Comparison of ENCODE assay signal across 9 mouse cellular contexts in genomic region chr11:88582021-88582707, GRCm38 (mm10).
A peak's percentile ranks its signal among the peaks of the same experiment; 100 is the strongest.
DNase-seq lines count a peak whose midpoint lies in the region; ATAC-seq and TF ChIP-seq lines count a peak whose summit lies in the region.
"Had no signal": no experiment of that assay in that cellular context is flagged by ENCODE, and none has a peak within 500 bp of the region (broad histone marks: within the 10 kb centered on the region; RNA-seq: fewer than 3 reads in every experiment).

No protein-coding gene starts in this region.

- H3K27me3 ChIP-seq in cerebellum, adult 2 months (ENCODE audit: control insufficient read depth, insufficient read depth, low read length) = no peaks in the 10 kb centered on the region
- no peaks in the 10 kb centered on the region for H3K27me3 ChIP-seq in heart, embryonic 15.5 days
- no peaks in the 10 kb centered on the region for H3K27me3 ChIP-seq in liver, embryonic 15.5 days

- peak overlapping the region; percentile 37 for H3K4me2 ChIP-seq in heart, embryonic 15.5 days
- no peak overlapping the region for H3K4me2 ChIP-seq in liver, embryonic 15.5 days

- peaks cover 15% of the 10 kb centered on the region for H3K4me1 ChIP-seq in cerebellum, adult 2 months (ENCODE audit: control insufficient read depth, insufficient read depth, low read length)
- peaks cover 75% of the 10 kb centered on the region for H3K4me1 ChIP-seq in heart, embryonic 15.5 days (replicated peaks)
- peaks cover 34% of the 10 kb centered on the region for H3K4me1 ChIP-seq in liver, embryonic 15.5 days (replicated peaks)

- no peaks in the 10 kb centered on the region for H3K9me3 ChIP-seq in heart, embryonic 15.5 days (replicated peaks)
- no peaks in the 10 kb centered on the region for H3K9me3 ChIP-seq in liver, embryonic 15.5 days (replicated peaks)

- no peaks in the 10 kb centered on the region for H3K36me3 ChIP-seq in heart, embryonic 15.5 days
- no peaks in the 10 kb centered on the region for H3K36me3 ChIP-seq in liver, embryonic 15.5 days (replicated peaks)

- no peak overlapping the region for H3K4me3 ChIP-seq in cerebellum, adult 2 months (replicated peaks; ENCODE audit: insufficient read depth, low read depth, low read length)
- H3K4me3 ChIP-seq in heart, embryonic 15.5 days = no peak overlapping the region
- no peak overlapping the region for H3K4me3 ChIP-seq in liver, embryonic 15.5 days (replicated peaks)

- no peak for TF ChIP-seq POLR2A in cerebellum, adult 2 months (IDR thresholded peaks at IDR 0.05; ENCODE audit: borderline replicate concordance, insufficient read depth, low read length)

- 0 out of 2 replicates have a peak overlapping the region, but pooled peaks have one; percentile 5 for H3K9ac ChIP-seq in heart, embryonic 15.5 days
- H3K9ac ChIP-seq in liver, embryonic 15.5 days = no peak overlapping the region

- DNase-seq in cerebellum, adult 2 months = no peak
- DNase-seq in cerebellum, adult 11-12 months = no peak
- peak; percentile 63 for DNase-seq in ES-CJ7 (ENCODE audit: low read depth, low spot score)
- DNase-seq in ovary, postnatal 14 days (ENCODE audit: low spot score) = no peak
- DNase-seq in adrenal gland, postnatal 4 days (ENCODE audit: low spot score in 2 of 2) = no peak
- DNase-seq: cerebellum, postnatal 25 days had no signal

- ATAC-seq in heart, embryonic 15.5 days (replicated peaks; ENCODE audit: insufficient number of reproducible peaks, insufficient read depth, low FRiP score, low read depth) = no peak
- no peak for ATAC-seq in liver, embryonic 15.5 days (ENCODE audit: insufficient read depth)
- ATAC-seq in cerebellum, adult (ENCODE audit: insufficient number of reproducible peaks, low FRiP score, low TSS enrichment) = no peak

- WGBS in cerebellum, adult 2 months = 55% methylated on average over 13 of the region's 13 CpGs
- WGBS in heart, embryonic 15.5 days = 37% methylated on average over 13 of the region's 13 CpGs
- 53% methylated on average over 13 of the region's 13 CpGs for WGBS in liver, embryonic 15.5 days (ENCODE audit: insufficient replicate concordance)

- H3K27ac ChIP-seq in cerebellum, adult 2 months (ENCODE audit: insufficient read depth, low read length) = peak overlapping the region; percentile 28; the same call in 1 of the 2 replicates
- peak overlapping the region; percentile 75 for H3K27ac ChIP-seq in heart, embryonic 15.5 days
- H3K27ac ChIP-seq in liver, embryonic 15.5 days (replicated peaks) = peak overlapping the region; percentile 34; the same call in 1 of the 2 replicates

- no peak for TF ChIP-seq CTCF in cerebellum, adult 2 months (IDR thresholded peaks at IDR 0.05; ENCODE audit: borderline replicate concordance, insufficient read depth, low read depth, low read length)
